In the genomic region with DNA sequence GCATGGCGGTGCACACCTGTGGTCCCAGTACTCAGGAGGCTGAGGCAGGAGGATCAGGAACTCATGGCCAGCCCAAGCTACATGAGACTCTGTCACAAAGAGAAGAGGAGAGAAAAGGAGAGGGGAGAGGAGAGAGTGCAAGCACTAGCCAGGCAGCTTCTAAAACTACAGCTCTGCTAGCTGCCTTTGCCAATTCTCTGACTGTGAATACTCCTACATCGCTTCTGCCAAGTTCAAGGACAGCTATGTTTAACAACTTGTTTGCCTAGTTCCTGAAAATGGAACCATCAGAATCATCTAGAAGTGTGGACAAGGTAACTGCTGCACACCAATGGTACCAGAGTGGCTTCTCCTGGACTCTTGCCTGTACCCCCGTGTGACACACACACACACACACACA, we compare ENCODE assay signal across 26 mouse cellular contexts. TPM values are rescaled to one million over a fixed set of nuclear protein-coding genes. Genes with fewer than 3 reads are reported as not detected.
"Had no signal": no experiment of that assay in that cellular context is flagged by ENCODE, and none has a peak within 500 bp of the region (broad histone marks: within the 10 kb centered on the region; RNA-seq: fewer than 3 reads in every experiment).

No protein-coding gene starts in this region.

- H3K36me3 ChIP-seq: embryonic facial prominence, embryonic 10.5 days; embryonic facial prominence, embryonic 12.5 days; embryonic facial prominence, embryonic 13.5 days; embryonic facial prominence, embryonic 15.5 days; forebrain, embryonic 10.5 days; forebrain, embryonic 12.5 days; forebrain, embryonic 15.5 days had no signal

- H3K9me3 ChIP-seq: embryonic facial prominence, embryonic 10.5 days; embryonic facial prominence, embryonic 12.5 days; embryonic facial prominence, embryonic 13.5 days; embryonic facial prominence, embryonic 15.5 days; forebrain, embryonic 10.5 days; forebrain, embryonic 12.5 days; forebrain, embryonic 13.5 days; forebrain, embryonic 15.5 days had no signal

- H3K9ac ChIP-seq: embryonic facial prominence, embryonic 12.5 days; embryonic facial prominence, embryonic 13.5 days; embryonic facial prominence, embryonic 15.5 days; forebrain, embryonic 12.5 days; forebrain, embryonic 13.5 days; forebrain, embryonic 15.5 days; forebrain, postnatal 0 days had no signal

- H3K4me1 ChIP-seq: embryonic facial prominence, embryonic 10.5 days; embryonic facial prominence, embryonic 12.5 days; embryonic facial prominence, embryonic 15.5 days; forebrain, embryonic 10.5 days; forebrain, embryonic 12.5 days; forebrain, embryonic 15.5 days had no signal

- H3K27me3 ChIP-seq: embryonic facial prominence, embryonic 12.5 days; embryonic facial prominence, embryonic 15.5 days; forebrain, embryonic 12.5 days had no signal

- H3K4me3 ChIP-seq: embryonic facial prominence, embryonic 10.5 days; embryonic facial prominence, embryonic 12.5 days; embryonic facial prominence, embryonic 13.5 days; embryonic facial prominence, embryonic 15.5 days; erythroblast, embryonic 14.5 days; forebrain, embryonic 10.5 days; forebrain, embryonic 12.5 days; forebrain, embryonic 13.5 days; forebrain, embryonic 15.5 days; gastrocnemius, adult 2 months; heart, adult 2 months had no signal

- DNase-seq: cerebellum, adult 8-10 months; cerebellum, adult 9-11 months; gastrocnemius, adult 2 months; gastrocnemius, postnatal 10 days; gastrocnemius, postnatal 14 days; gastrocnemius, postnatal 25 days; gastrocnemius, postnatal 36 days; heart, adult 11 months; heart, adult 2 months had no signal

- H3K27ac ChIP-seq: embryonic facial prominence, embryonic 10.5 days; embryonic facial prominence, embryonic 12.5 days; embryonic facial prominence, embryonic 13.5 days; embryonic facial prominence, embryonic 15.5 days; forebrain, embryonic 10.5 days; forebrain, embryonic 12.5 days; forebrain, embryonic 13.5 days; forebrain, embryonic 15.5 days; gastrocnemius, adult 2 months; heart, adult 2 months had no signal

- H3K4me2 ChIP-seq: embryonic facial prominence, embryonic 12.5 days; embryonic facial prominence, embryonic 13.5 days; embryonic facial prominence, embryonic 15.5 days; forebrain, embryonic 12.5 days; forebrain, embryonic 13.5 days; forebrain, embryonic 15.5 days had no signal

- ATAC-seq: forebrain, embryonic 13.5 days; forebrain, embryonic 14.5 days; forebrain, embryonic 15.5 days had no signal

RNA-seq across cellular contexts. Expression of a gene that starts 29.2 kb away (rescaled TPM):
- total RNA-seq: common myeloid progenitor, adult 5-6 weeks; gastrocnemius, adult 18-20 months; gastrocnemius, adult 2 months; gastrocnemius, adult 8-10 months; gastrocnemius, postnatal 14 days; gastrocnemius, postnatal 36 days; granulocyte monocyte progenitor cell, adult 5-6 weeks; heart, adult 18-20 months; heart, adult 8-10 months had no signal
- polyA plus RNA-seq: erythroblast, embryonic 14.5 days had no signal
